Mouse (Mus musculus): Measurements from ENCODE around the gene Tshb. TPM values are rescaled to one million over a fixed set of nuclear protein-coding genes. Genes with fewer than 3 reads are reported as not detected.

Gene Tshb
- 0.10 TPM for polyA plus RNA-seq (2017; shearing (Covaris generic))

DNA sequence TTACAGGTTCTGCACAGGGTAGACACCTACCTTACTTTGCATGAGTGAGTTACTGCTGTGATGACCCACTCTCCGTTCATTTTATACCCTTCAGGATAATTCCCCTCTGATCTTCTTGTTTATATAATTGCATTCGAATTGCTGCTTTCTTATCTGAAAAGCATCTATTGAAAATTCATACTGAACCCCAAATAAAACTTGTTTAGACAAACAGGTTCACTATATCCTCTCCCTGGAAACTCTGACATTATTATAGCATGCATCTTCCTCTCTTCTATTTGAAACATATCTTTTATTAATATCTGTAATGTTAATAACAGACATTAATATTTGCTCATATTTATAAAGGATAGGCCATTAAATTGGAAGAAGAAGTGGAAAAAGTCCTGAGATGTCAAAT is at the start of gene Tshb:
Gene Tshb (minus strand): TSS at position 101 of the 400 bp plus-strand sequence.

DNA sequence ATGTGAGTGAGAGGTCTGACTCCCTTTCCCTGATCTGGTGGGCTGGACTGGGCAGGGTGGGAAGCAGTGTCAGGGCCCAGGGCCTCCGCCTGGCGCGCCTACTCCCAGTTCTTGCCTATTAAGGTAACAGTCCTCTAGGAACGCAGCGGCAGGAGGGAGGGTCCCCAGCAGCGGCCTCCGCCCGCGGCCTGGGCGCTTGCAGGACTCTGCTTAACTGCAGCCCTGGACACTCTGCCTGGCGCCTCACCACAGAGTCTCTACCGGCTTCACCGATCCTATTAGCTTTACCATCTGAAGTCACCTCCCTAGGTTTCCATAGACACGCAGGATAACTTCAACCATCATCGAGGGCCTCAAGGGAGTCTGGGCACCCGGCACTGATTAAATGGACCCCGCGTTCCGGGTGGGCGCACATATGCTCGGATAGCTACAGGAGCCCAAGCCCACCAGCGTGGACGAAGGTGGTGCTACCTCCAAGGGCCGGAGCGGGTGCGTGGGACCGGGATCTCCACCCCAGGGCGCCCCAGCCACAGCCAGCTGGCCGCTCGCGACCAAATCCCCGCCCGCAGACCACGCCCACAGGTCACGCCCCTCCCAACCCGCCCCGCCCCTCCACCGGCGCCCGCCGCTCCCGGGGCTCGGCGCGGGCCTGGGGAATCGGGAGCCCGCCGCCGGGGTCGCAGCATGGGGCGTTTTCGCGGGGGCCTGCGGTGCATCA is 48.0 kb downstream of the Tshb start, which contains the start of gene Tspan2:
Gene Tspan2 (plus strand): TSS at position 217 of the 718 bp plus-strand sequence.

Other genes starting within 250 kb of the Tshb start
- gene Tspan2, start 48.2 kb downstream of the Tshb start, polyA plus RNA-seq (2017; shearing (Covaris generic)), result 0.29 TPM
- gene Sycp1, start 153.4 kb upstream of the Tshb start, polyA plus RNA-seq (2017; shearing (Covaris generic)), result not detected
- gene Nr1h5, start 181.4 kb upstream of the Tshb start, polyA plus RNA-seq (2017; shearing (Covaris generic)), result not detected
- gene Sike1, start 213.0 kb upstream of the Tshb start, polyA plus RNA-seq (2017; shearing (Covaris generic)), result 93.7 TPM
- 487 TPM for gene Csde1, start 237.7 kb upstream of the Tshb start, polyA plus RNA-seq (2017; shearing (Covaris generic))